In genomic region chr6:33094671-33095233, GRCm38 (mm10) we compare ENCODE assay signal across 12 mouse cellular contexts. TPM values are rescaled to one million over a fixed set of nuclear protein-coding genes. Genes with fewer than 3 reads are reported as not detected.
DNase-seq lines count a peak whose midpoint lies in the region; ATAC-seq and TF ChIP-seq lines count a peak whose summit lies in the region.
"Had no signal": no experiment of that assay in that cellular context is flagged by ENCODE, and none has a peak within 500 bp of the region (broad histone marks: within the 10 kb centered on the region; RNA-seq: fewer than 3 reads in every experiment).

No protein-coding gene starts in this region.

- no peak for TF ChIP-seq EP300 in stomach, postnatal 0 days (optimal IDR thresholded peaks at IDR 0.05)

- no peaks in the 10 kb centered on the region for H3K27me3 ChIP-seq in embryonic facial prominence, embryonic 14.5 days (replicated peaks; ENCODE audit: control insufficient read depth, insufficient read depth, low read length)
- no peaks in the 10 kb centered on the region for H3K27me3 ChIP-seq in midbrain, embryonic 15.5 days (replicated peaks)
- no peaks in the 10 kb centered on the region for H3K27me3 ChIP-seq in stomach, postnatal 0 days (ENCODE audit: control insufficient read depth, insufficient read depth, low read length)
- H3K27me3 ChIP-seq: intestine, embryonic 15.5 days had no signal

- peak; percentile 15 for DNase-seq in gastrocnemius, postnatal 10 days
- DNase-seq in gastrocnemius, postnatal 25 days = no peak
- DNase-seq in MN1 (ENCODE audit: low spot score) = peak; percentile 74
- peak; percentile 43 for DNase-seq in embryonic facial prominence, embryonic 14.5 days (ENCODE audit: low spot score)
- no peak for DNase-seq in spleen, adult 18-20 months
- DNase-seq in stomach, postnatal 0 days (ENCODE audit: low spot score) = no peak
- DNase-seq: cerebellum, postnatal 25 days; liver; lung, postnatal 10 days had no signal

- ATAC-seq in embryonic facial prominence, embryonic 14.5 days (ENCODE audit: low read depth) = no peak
- 0 out of 2 replicates have a peak, but pooled peaks have one; percentile 52 for ATAC-seq in midbrain, embryonic 15.5 days (replicated peaks)
- no peak for ATAC-seq in monocyte, adult 5-6 weeks (replicated peaks; ENCODE audit: insufficient number of reproducible peaks, low FRiP score, low TSS enrichment, poor library complexity, severe bottlenecking)
- no peak for ATAC-seq in stomach, postnatal 0 days (ENCODE audit: low FRiP score, low TSS enrichment)
- ATAC-seq: intestine, embryonic 15.5 days had no signal

- 25% methylated on average over 8 of the region's 8 CpGs for WGBS in embryonic facial prominence, embryonic 14.5 days
- WGBS in midbrain, embryonic 15.5 days = 22% methylated on average over 8 of the region's 8 CpGs
- 76% methylated on average over 8 of the region's 8 CpGs for WGBS in stomach, postnatal 0 days

- no peak overlapping the region for H3K27ac ChIP-seq in embryonic facial prominence, embryonic 14.5 days (replicated peaks; ENCODE audit: low read depth, low read length)
- 0 out of 2 replicates have a peak overlapping the region, but pooled peaks have one; percentile 38 for H3K27ac ChIP-seq in midbrain, embryonic 15.5 days
- no peak overlapping the region for H3K27ac ChIP-seq in stomach, postnatal 0 days (replicated peaks)
- H3K27ac ChIP-seq: intestine, embryonic 15.5 days had no signal

- no peak overlapping the region for H3K9ac ChIP-seq in embryonic facial prominence, embryonic 14.5 days (ENCODE audit: low read depth, low read length)
- no peak overlapping the region for H3K9ac ChIP-seq in midbrain, embryonic 15.5 days
- no peak overlapping the region for H3K9ac ChIP-seq in stomach, postnatal 0 days (ENCODE audit: low read length)
- H3K9ac ChIP-seq: intestine, embryonic 15.5 days had no signal

- H3K4me2 ChIP-seq in embryonic facial prominence, embryonic 14.5 days (ENCODE audit: low read depth, low read length) = no peak overlapping the region
- peak overlapping the region; percentile 25 for H3K4me2 ChIP-seq in midbrain, embryonic 15.5 days
- H3K4me2 ChIP-seq in stomach, postnatal 0 days (replicated peaks; ENCODE audit: low read depth) = no peak overlapping the region
- H3K4me2 ChIP-seq: intestine, embryonic 15.5 days had no signal

- no peaks in the 10 kb centered on the region for H3K36me3 ChIP-seq in embryonic facial prominence, embryonic 14.5 days (ENCODE audit: control insufficient read depth, insufficient read depth, low read length)
- no peaks in the 10 kb centered on the region for H3K36me3 ChIP-seq in midbrain, embryonic 15.5 days (replicated peaks)
- no peaks in the 10 kb centered on the region for H3K36me3 ChIP-seq in stomach, postnatal 0 days (ENCODE audit: control insufficient read depth, insufficient read depth, low read length)
- H3K36me3 ChIP-seq: intestine, embryonic 15.5 days had no signal

- TF ChIP-seq CTCF in stomach, postnatal 0 days (IDR thresholded peaks at IDR 0.05; ENCODE audit: low read depth) = no peak

- H3K9me3 ChIP-seq in embryonic facial prominence, embryonic 14.5 days (ENCODE audit: control insufficient read depth, low read length) = no peaks in the 10 kb centered on the region
- no peaks in the 10 kb centered on the region for H3K9me3 ChIP-seq in midbrain, embryonic 15.5 days
- no peaks in the 10 kb centered on the region for H3K9me3 ChIP-seq in stomach, postnatal 0 days (ENCODE audit: control insufficient read depth, low read length)
- H3K9me3 ChIP-seq: intestine, embryonic 15.5 days had no signal

- H3K4me3 ChIP-seq in embryonic facial prominence, embryonic 14.5 days (ENCODE audit: low read depth, low read length) = no peak overlapping the region
- H3K4me3 ChIP-seq in midbrain, embryonic 15.5 days = no peak overlapping the region
- H3K4me3 ChIP-seq in stomach, postnatal 0 days (ENCODE audit: low read depth, low read length) = no peak overlapping the region
- H3K4me3 ChIP-seq: intestine, embryonic 15.5 days had no signal

- peaks cover 7% of the 10 kb centered on the region; the same call in 1 of the 2 replicates for H3K4me1 ChIP-seq in embryonic facial prominence, embryonic 14.5 days (ENCODE audit: control insufficient read depth, insufficient read depth, low read length)
- peaks cover 11% of the 10 kb centered on the region for H3K4me1 ChIP-seq in midbrain, embryonic 15.5 days
- no peaks in the 10 kb centered on the region for H3K4me1 ChIP-seq in stomach, postnatal 0 days (replicated peaks; ENCODE audit: control insufficient read depth, insufficient read depth)
- H3K4me1 ChIP-seq: intestine, embryonic 15.5 days had no signal

RNA-seq across cellular contexts. Expression of gene Chchd3, which starts 34.7 kb away (rescaled TPM):
- total RNA-seq in gastrocnemius, postnatal 10 days (2021) = 100 to 1,000 TPM; 287 to 317 TPM
- total RNA-seq in gastrocnemius, postnatal 25 days (2021) = 100 to 1,000 TPM; 366 to 394 TPM
- polyA plus RNA-seq in embryonic facial prominence, embryonic 14.5 days (2014; fragmentation: Nextera tagmentation; extraction: Ambion mirVana) = 111 and 120 TPM in 2 replicates
- 102 and 106 TPM in 2 replicates for polyA plus RNA-seq in midbrain, embryonic 15.5 days (2015; fragmentation: Nextera tagmentation; extraction: Ambion mirVana)
- 112 to 116 TPM (median 114 TPM) in 3 replicates for total RNA-seq in monocyte, adult 5-6 weeks (2017)
- 91.0 and 92.4 TPM in 2 replicates for polyA plus RNA-seq in stomach, postnatal 0 days (2015; fragmentation: Nextera tagmentation; extraction: Ambion mirVana)

Comparison
In these comparisons a context has a peak if more than half of its experiments do, and no peak if none do; other contexts are left out.
1. DNase-seq: peak in gastrocnemius, postnatal 10 days (single experiment), MN1 (single experiment) and embryonic facial prominence, embryonic 14.5 days (single experiment); none in gastrocnemius, postnatal 25 days (single experiment), spleen, adult 18-20 months (0 of 2) and stomach, postnatal 0 days (single experiment).